Mouse (Mus musculus) bone marrow, adult 2 months (tissue): ENCODE measurements around the gene Hoxd13. TPM values are rescaled to one million over a fixed set of nuclear protein-coding genes. Genes with fewer than 3 reads are reported as not detected.
A peak's percentile ranks its signal among the peaks of the same experiment; 100 is the strongest.

ENCODE experiments used
- H3K27ac ChIP-seq: fragments of 200-500 bp; 2 replicates; pipeline ENCODE4 v1.5.1; 2012; ENCODE audit warnings: low read depth, mild to moderate bottlenecking, control low read depth, inconsistent platforms, low read length; ENCODE audit not compliant: control insufficient read depth, poor library complexity, insufficient read depth
- H3K4me1 ChIP-seq: fragments of 200-500 bp; 2 replicates; pipeline ENCODE4 v1.6.1; 2011; ENCODE audit warnings: low read length; ENCODE audit not compliant: control insufficient read depth, insufficient read depth
- H3K4me3 ChIP-seq: fragments of 200-500 bp; replicated peaks from 2 replicates; pipeline ENCODE3; 2011; ENCODE audit warnings: mild to moderate bottlenecking, low read depth, low read length, control low read depth; ENCODE audit not compliant: control insufficient read depth
- CTCF ChIP-seq: fragments of 200-500 bp; IDR thresholded peaks from 2 replicates; pipeline ENCODE4 v1.5.1; 2011; ENCODE audit warnings: low read length, control low read depth; ENCODE audit not compliant: control insufficient read depth, insufficient read depth
- POLR2A ChIP-seq: fragments of 200-500 bp; IDR thresholded peaks from 2 replicates; pipeline ENCODE4 v1.6.1; 2011; ENCODE audit warnings: low read depth, mild to moderate bottlenecking, control low read depth, low read length, borderline replicate concordance; ENCODE audit not compliant: control insufficient read depth
- WGBS: fragments of 180-500 bp; shearing (Covaris S2); methylation state at CpG from one replicate; pipeline ENCODE4 v1.1.7; 2018; 5-methylcytosine and 5-hydroxymethylcytosine counted together
- polyA plus RNA-seq: library from polyadenylated mRNA; stranded (reverse); fragments of >200 nt; gene quantifications from 2 replicates; pipeline ENCODE4 v1.2.4, GENCODE M21; 2011; ENCODE audit warnings: low replicate concordance; ENCODE audit not compliant: missing spikeins, insufficient read depth, insufficient read length

The Hoxd13 gene
- polyA plus RNA-seq, 1 experiment = 1.2 TPM

GRCm38 (mm10) chr2:74681594-74682531 is 13.8 kb downstream of the Hoxd13 start:
- peak overlapping the region; percentile 15; the same call in 1 of the 2 replicates for H3K27ac ChIP-seq
- H3K4me1 ChIP-seq = no peaks in the 10 kb centered on the region
- no peak overlapping the region for H3K4me3 ChIP-seq
- TF ChIP-seq POLR2A = no peak
- TF ChIP-seq CTCF = no peak
- 3% methylated on average over 78 of the region's 78 CpGs for WGBS

GRCm38 (mm10) chr2:74682796-74683195 is 14.7 kb downstream of the Hoxd13 start:
- H3K27ac ChIP-seq = no peak overlapping the region
- WGBS = 6% methylated on average over 49 of the region's 51 CpGs
- no peak overlapping the region for H3K4me3 ChIP-seq
- no peak for TF ChIP-seq POLR2A
- TF ChIP-seq CTCF = no peak
- H3K4me1 ChIP-seq = no peaks in the 10 kb centered on the region

GRCm38 (mm10) chr2:74683471-74683951 is 15.4 kb downstream of the Hoxd13 start:
- 7% methylated on average over 18 of the region's 18 CpGs for WGBS
- Histone ChIP-seq H3K27ac (no peak overlapping the region), H3K4me3 (no peak overlapping the region), H3K4me1 (no peaks in the 10 kb centered on the region)
- no peak for TF ChIP-seq CTCF
- TF ChIP-seq POLR2A = no peak

- 9% methylated on average over 12 of the region's 12 CpGs for WGBS
- TF ChIP-seq POLR2A = no peak
- TF ChIP-seq CTCF = no peak
- H3K4me3 ChIP-seq = no peak overlapping the region
- H3K27ac ChIP-seq = no peak overlapping the region
- no peaks in the 10 kb centered on the region for H3K4me1 ChIP-seq
Measured at GRCm38 (mm10) chr2:74684106-74684505, 16.0 kb downstream of the Hoxd13 start.

- 24% methylated on average over 4 of the region's 4 CpGs for WGBS
- no peaks in the 10 kb centered on the region for H3K4me1 ChIP-seq
- H3K27ac ChIP-seq = no peak overlapping the region
- TF ChIP-seq CTCF (no peak), POLR2A (no peak)
- H3K4me3 ChIP-seq = no peak overlapping the region
Measured at GRCm38 (mm10) chr2:74685059-74685603, 17.0 kb downstream of the Hoxd13 start.

- H3K4me3 ChIP-seq = no peak overlapping the region
- H3K4me1 ChIP-seq = no peaks in the 10 kb centered on the region
- 0 out of 2 replicates have a peak, but pooled peaks have one; percentile 26 for TF ChIP-seq CTCF
- TF ChIP-seq POLR2A = no peak
- WGBS = 13% methylated on average over 17 of the region's 17 CpGs
- no peak overlapping the region for H3K27ac ChIP-seq
Measured at GRCm38 (mm10) chr2:74686301-74686987, 18.3 kb downstream of the Hoxd13 start.

- TF ChIP-seq POLR2A (no peak), CTCF (no peak)
- 5% methylated on average over 27 of the region's 27 CpGs for WGBS
- no peak overlapping the region for H3K27ac ChIP-seq
- no peaks in the 10 kb centered on the region for H3K4me1 ChIP-seq
- no peak overlapping the region for H3K4me3 ChIP-seq
Measured at GRCm38 (mm10) chr2:74686988-74687697, 19.0 kb downstream of the Hoxd13 start.
